Mouse (Mus musculus) left cerebral cortex, adult 8-10 months (tissue): ENCODE data around the gene Gulp1. TPM values are rescaled to one million over a fixed set of nuclear protein-coding genes. Genes with fewer than 3 reads are reported as not detected.

Experiments used
- DNase-seq, 2 experiments: peaks; one replicate each; pipeline ENCODE4 v3.0.0; 2022; ENCODE audit warnings: low spot score in 2 of 2
- total RNA-seq, 4 experiments: library from RNA; stranded (reverse); gene quantifications; 2 replicates each; pipeline ENCODE4 v1.2.4; 2022

Gulp1 gene
- total RNA-seq, 4 experiments from 2014 or later = 4.1 to 9.4 (median 8.2) TPM

DNA sequence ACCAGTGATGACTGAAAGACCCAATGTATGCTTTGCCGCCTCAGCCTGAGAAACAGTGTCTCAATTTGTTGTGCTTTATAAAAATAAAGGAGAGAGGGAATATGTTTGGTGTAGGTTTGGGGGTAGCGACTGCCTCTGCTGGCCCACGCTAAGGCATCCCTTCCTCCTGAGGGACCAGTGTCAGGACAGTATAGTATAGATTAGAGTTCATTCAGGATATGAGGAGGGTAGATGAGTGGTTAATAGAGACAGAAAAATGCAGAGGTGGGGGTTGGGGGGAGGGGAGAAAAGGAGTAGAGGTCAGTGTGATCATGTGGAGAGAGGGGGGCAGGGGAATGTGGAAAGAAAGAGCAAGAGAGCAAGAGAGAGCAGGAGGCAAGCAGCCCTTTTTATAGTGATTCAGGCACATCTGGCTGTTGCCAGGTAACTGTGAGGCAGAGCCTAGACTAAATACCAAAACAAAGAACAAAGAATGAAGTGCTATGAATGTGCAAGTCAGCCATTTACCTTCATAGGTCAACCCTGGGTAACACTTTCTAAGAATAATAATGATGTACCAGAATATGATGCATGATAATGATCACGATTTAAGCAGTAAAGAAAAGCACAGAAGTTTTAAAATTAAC, 169.6 kb downstream of the Gulp1 start:
- DNase-seq = no peak

DNA sequence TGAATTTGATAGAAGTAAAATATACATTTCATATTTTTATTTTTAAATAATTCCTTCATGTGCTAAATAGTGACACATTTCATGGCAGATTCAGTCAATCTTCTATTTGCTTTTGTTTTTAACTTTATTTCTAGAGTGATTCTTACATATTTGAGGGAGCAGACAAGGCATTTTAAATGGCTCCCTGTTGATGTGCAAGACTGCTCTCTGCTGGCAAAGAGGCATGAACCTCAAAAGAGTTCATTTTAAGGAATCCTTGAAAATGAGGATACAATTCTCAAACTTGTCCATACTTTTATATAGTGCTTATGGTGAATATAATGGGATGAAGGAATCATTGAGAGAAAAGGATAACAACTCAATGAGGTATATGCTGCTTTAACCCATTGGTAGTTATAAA, 189.9 kb downstream of the Gulp1 start:
- DNase-seq = no peak

DNA sequence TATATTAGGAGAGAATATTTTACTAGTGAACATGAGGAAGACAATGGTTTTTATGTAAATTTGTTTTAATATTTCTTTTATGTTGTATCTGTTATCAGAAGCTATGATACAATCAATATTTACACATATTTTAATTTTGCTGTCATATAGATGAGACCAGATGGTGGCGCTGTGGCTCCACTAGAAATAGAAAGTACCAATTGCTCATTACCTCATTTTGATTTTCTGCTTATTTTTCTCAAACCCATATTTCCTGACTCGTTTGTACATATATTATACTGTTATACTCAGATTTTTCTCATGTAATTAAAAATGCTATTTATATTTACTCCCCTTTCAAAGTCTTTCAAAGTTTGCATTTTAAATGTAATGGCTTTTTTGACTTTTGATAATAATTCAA, 194.4 kb downstream of the Gulp1 start:
- DNase-seq = no peak

DNA sequence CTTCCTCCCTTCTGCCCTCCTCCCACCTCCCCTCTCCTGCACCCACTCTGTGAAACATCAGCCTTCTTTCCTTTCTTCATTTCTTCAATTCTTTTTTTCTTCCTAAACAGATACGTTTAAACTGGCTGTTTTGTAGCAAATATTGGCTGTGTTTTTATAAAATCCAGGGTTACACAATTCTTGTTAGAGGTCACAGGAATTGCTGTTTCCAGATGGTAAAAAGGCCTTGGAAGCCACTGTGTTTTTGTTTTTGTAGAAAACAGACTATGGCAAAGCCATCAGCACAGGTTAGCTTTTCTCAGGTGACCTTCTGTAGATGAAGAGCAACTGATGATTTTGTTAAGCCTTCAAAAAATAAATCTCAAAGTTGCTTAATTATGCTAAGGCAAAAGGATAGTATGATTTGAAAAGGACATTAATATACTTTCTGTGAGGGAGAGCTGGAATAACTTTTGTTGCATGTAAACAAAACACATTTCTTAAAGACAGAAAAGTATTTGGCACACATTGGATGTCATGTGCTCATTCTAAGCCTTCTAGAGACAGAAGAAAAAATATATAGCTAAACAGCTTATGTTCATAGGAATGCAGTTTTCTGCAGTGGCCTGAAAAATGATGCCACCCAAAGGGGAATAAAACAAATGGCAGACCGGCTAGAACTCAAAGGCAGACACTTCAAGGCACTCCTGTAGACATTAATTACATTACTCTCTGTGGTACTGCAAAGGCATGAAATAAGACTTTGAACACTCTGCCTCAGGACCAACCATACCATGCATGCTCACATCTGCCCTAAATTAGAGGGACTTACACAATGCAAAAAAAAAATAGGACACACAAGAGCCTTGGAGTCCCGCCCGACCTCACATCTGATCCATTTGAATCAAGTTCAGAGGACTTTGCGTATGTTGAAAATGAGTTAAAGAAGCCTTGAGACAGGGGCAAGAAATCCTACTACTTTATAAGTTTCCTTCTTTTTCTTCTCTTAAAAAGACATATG, 199.7 kb downstream of the Gulp1 start:
- DNase-seq = no peak

DNA sequence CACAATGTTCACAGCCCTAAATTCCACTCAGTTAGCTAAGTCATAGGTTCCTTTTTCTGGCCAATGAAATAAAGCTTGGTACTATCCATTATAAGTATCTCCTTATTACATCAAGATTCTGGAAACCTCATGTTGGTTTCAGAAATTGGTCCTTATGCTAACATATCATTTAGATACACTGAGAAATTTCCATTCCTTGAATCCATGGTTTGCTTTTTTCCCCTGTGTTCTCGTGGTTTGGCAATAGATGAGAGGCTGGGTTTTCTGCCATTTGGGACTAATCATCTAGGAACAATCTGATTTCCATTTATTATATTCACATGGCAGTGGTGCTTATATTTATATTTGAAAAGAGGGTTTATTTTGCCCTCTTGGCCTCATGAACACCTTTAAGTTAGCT, 226.9 kb downstream of the Gulp1 start:
- no peak for DNase-seq

DNA sequence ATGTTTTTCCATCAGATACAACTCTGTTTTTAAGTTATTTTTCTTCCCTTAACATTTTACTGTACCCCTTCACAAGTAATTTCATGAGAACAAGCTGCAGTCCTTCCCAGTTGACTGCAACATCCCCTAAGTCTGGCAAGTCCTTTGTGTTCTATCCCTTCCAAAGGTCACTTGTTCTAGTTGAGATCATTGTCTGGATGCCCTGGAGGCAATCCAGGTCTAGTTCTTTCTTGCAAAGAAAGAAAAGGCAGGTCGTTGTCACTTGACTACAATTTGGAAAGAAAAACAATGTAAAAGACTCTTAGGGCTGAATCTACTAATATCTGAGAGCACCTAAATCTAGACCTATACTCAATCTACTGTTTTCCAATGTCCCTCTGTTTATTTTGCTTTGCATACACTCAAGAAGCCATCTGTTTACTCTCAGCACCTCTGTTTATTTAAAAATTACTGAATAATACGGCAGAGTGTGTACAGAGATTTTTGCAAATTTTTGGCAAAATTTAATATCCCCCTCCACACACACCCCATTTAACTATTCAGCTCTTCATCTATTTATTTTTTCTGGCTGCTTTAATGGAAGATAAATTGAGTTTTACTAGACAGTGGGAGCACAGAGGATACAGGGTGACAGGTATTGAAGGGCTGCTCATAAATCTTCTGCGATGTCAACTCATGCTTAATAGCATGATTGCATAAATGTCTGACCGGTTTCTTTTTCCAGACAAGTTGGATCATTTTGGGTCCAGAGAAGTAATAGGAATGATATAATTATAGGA, 252.5 kb downstream of the Gulp1 start:
- no peak for DNase-seq

DNA sequence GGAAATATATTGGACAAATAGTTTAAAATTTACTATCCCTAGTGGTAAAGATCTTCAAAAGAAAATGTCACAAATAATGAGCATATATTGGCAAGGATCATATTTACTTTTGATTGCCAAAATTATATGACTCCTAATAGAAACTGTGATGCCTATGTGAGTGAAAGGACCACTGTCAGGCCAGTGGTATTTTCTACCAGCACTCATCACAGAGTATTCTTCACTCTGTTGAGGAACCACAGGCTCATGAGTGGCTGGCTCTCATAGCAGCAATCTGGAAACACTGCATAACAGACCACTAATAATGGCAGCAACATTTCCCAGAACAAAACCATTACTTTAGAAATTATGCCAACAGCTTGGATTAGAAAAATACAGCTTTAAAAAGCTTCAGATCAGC, 255.1 kb downstream of the Gulp1 start:
- DNase-seq = no peak

DNA sequence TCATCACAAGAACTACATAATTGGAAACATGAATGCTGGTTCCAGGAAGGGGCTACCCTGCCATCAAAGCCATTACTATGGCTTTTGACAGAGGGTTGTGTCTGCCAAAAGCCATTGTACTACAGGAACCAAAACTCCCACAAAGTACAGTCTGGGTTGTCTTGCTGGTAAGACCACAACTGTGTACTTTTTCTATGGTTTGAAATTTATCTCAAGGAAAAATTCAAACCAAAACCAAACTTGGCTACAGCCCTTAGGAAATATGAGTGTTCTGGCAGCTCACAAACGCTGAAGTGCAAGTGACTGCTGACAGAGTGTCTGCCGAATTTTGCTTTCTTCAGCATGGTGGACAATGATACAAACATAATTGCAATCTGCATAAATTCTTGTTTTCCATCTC, 259.0 kb downstream of the Gulp1 start:
- no peak for DNase-seq

DNA sequence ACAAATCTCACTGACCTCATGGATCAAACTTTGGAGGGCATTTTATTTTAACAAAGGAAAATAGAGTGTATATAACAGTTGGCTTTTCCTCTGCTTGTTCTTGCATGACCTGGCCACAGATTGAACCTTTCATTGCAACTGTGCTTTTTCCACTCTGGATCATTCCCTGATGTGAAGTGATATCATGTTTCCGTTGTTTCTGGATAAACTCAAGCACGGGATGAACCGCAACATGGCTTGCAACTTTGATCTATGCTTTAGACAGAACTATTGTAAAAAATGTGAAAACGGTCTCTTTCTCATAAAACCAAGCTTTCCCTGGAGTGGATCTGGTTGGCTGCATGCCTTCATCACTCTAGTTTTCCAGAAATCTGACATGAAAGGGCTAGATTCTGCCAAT, 282.6 kb downstream of the Gulp1 start:
- no peak for DNase-seq
